Mouse (Mus musculus): ENCODE data around the gene Dpep1.
"Not testable (repeated sequence)": the region's sequence is repeated elsewhere in the genome, so short reads cannot be mapped to it uniquely, and the experiment has no call there.

The Dpep1 gene

DNA sequence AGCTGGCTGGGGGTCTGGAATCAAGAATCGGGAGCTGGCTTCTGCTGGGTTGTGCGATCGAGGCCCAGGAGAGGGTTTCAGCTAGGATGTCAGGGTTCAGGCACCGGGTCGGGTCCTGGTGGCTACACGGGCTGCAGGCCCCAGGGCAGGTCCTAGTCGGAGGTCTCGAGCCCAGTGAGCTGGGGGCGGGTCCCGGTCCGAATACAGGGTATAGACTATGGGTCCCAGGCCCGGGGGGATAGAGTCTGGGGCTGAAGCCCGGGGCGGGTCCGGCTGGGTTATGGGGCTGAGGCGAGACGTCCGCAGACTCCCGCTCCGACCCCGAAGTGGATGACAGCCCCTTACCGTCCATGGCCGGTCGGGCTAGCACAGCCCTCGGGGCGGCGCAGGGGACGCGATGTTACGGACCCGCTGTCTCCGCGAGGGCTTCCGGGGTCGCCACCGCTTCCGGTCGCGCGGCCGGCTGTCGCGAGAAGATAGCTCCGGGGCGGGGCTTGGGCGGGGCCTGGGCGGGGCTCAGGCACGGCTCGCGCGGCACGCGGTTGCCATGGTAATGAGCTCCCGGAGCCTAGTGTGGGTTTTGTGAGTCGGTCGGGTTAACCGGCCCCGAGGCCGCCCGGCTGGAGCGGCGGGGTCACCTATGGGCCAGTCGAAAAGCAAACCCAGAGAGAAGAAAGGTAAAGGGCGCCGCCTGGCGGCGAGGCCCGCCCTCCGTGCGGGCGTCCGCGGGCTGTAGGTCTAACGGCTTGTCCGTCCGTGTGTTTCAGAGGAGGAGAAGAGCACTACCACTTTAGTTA is 26.5 kb downstream of the Dpep1 start, which contains the start of the genes Chmp1a and Spata33:
Chmp1a (minus strand) TSS at position 443 of the 797 bp plus-strand sequence.
Spata33 (plus strand) TSS at position 512 of the 797 bp plus-strand sequence.
- DNase-seq (ENCODE audit: low spot score) = peak; percentile 97

DNA sequence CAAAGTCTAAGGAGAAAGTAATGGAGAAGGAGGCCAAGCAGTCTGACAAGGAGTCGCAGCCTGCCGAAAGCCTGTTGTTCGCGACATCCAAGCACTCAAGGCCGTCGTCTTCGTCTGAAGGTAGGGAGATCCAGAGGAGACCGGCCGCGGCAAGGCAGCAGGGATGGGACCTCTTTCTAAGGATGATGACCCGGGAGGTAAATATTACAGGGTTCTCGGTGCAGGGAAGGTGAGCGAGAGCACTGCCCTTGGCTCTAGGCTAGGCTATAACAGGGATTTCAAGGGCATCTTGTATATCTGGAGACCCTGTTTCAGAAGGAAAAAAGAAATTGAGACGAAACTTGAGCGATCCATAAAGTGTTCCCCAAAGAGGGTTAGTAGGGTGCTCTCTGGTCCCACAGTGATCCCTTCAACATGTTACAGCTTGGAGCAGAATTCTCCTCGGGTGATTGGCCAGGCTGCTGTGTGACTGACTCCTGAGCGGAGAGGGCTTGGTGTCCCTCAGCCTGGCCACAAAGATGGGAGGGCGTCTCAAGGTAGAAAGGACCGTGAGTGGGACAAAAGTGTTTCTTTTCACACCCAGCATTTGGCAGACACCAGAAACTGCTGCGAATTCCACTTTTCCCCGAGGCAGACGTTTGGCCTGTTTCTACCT is 27.2 kb downstream of the Dpep1 start:
- DNase-seq (ENCODE audit: low spot score) = no peak

DNA sequence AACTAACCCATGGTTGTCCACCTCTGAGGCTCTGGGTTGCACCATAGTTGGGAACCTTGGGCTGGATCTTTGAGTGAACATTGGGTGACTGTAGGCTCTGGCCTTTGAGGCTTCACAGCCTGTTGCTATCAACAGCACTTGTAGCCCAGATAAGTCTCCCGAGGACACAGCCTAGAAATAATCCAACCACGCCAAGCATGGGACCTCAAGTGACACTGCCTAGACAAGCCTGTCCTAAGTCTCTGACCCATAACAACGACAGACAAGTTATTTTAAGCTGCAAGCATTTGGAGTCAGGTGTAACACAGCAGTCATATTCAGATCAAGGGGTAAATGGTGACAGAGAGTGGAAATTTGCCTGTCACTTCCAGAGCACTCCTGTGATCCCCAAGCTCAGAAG is 29.4 kb downstream of the Dpep1 start:
- no peak for DNase-seq (ENCODE audit: low spot score)

DNA sequence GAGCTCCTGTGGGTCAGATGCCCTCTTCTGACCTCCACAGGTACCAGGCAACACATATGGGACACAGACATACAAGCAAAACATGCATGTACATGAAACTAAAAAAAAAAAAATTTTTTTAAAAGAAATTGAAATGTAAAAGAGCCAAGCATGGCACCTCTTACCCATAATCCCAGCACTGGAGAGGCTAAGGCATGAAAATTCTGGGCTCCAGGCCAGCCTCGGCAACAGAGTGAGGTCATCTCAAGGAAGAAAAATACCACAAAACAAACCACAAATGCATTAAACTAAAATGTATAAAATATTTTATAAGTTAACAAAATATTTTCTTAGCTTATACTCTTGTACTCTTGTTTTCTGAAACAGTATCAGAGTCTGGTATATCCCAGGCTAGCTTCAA is 34.9 kb downstream of the Dpep1 start:
- DNase-seq (ENCODE audit: low spot score) = no peak

DNA sequence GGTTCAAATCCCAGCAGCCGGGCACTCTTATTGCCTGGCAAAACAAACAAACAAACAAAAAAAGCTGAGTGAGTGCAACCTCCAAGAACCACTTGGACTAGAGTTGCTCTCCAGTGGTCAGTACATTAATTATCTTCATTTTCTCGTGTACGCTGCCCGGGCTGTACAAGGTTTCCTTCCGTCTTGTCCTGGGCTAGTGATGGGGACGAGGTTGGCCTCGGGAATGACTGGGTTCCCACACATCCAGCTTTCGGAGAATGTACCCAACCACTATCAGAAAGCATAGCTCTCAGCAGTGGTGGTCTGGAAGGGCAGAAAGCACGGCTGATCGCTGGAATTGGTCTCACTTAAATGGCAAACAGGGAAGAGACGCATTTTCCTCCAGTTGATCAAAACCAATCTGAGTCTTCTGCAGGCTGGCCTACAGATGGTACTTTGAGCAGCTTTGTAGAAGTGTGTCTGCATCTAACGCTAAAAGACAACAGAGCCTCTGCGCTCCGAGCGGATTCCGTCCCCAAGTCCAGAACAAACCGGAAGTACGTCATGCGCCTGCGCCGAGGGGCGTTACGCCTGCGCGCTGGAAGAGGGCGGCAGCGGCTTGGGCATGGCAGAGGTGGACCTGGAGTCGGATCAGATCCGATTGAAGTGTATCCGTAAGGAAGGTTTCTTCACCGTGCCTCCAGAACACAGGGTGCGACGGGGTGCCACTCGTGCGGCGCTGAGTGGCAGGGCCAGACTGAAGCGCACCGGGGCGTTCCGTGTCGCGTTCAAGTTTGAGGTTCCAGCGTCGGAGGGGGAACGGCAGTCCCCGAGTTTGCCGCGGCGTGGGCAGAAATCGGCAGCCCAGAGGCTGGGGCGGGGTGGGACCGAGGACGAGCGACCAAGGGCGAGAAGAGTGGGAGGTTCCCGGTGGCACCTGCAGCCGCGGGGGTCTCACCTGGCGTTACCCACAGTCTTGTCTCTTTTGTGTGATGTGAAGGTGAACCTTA is 38.5 kb downstream of the Dpep1 start, which contains the start of gene Cdk10:
Cdk10 (plus strand) TSS at position 565 of the 989 bp plus-strand sequence.
- peak; percentile 96 for DNase-seq (ENCODE audit: low spot score)

DNA sequence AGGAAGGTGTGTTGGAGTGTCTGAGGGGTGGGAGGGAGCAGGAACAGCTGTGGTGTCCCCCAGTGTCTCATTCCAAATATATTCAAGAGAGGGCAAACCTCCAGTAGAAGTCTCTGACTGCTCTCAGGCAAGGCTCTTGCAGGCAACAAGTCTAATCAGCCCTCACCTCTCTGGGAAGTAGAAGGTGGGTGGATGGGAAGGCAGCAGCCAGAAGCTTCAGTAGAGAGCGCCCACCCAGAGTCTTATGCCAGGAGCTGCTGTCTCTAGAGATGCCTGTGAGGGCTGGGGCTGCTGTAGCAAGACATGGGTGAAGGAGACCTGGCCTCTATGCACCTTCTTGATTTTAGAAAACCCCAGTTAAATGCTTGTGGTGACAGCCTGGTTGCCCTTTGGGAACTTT is 42.4 kb downstream of the Dpep1 start:
- DNase-seq (ENCODE audit: low spot score) = no peak

DNA sequence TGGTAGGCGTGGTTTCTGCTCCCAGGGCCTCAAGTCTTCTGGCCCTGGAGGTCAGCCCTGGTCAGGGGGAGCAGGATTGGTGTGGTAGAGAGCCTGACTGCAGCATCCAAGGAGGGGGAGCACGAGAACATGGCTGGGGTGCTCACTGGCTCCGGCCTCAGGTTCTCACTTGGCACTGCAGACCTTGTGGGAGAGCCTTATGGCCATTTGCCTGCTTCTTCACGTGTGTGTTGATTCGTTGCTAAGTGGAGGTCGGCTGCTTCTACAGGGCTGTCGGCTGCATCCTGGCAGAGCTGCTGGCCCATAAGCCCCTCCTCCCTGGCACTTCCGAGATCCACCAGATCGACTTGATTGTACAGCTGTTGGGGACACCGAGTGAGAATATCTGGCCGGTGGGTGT is 44.3 kb downstream of the Dpep1 start:
- DNase-seq (ENCODE audit: low spot score) = not testable (repeated sequence)

DNA sequence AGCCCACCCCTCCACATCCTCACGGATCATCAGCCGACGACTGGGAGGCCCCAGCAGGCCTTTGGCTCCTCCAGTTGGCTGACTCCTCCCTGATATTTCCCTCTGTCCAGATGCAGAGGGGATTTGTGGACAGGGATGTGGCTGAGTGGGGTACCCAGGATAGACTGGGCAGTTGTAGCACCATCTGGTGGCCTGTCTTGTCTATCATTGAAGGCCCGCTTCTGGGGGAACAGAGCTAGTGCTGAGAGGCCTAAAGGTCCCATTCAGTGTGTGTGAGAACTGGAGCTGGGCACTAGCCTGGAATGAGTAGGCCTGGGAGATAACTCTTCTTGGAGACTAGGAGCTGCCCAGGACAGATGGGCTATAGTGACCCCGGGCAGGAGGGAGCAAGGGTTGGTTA is 45.7 kb downstream of the Dpep1 start:
- no peak for DNase-seq (ENCODE audit: low spot score)

DNA sequence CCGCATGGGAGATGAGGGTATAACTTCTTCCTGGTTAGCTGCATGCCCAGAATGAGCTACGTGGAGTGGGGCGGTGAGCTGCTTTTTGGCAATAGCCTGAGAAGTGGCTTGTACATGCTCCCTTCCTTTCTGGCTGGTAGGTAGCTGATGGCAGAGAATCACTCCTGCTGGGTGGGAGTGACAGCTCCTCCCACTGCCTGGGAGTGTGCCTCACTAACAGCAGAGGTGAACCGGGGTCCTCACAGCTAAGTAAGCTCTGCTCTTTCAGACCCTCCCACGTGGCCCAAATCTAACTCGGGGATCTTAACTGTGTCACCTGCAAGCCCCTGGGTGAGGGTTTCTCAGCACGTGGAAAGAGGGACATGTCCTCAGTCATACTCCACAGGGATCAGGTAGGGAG is 46.5 kb downstream of the Dpep1 start:
- no peak for DNase-seq (ENCODE audit: low spot score)

DNA sequence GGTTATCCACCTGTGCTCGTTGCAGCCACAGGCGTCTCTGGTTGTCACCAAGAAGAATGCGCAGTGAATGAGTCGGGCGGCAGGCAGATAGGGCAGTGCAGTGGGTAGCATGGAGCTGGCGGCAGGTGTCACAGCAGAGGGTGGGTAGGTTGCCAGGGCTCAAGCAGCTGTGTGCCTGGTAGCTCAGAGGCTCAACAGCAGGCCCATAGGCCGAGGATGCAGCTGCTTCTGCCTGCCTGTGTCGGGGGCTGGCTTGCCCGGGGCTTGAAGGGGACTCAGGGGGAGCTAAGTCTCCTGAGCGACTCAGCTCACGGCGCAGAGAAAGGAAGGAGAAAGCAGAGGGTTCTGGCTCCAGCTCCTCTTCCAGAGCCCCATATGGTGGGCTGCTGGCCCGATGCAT is 47.3 kb downstream of the Dpep1 start:
- DNase-seq (ENCODE audit: low spot score) = no peak

DNA sequence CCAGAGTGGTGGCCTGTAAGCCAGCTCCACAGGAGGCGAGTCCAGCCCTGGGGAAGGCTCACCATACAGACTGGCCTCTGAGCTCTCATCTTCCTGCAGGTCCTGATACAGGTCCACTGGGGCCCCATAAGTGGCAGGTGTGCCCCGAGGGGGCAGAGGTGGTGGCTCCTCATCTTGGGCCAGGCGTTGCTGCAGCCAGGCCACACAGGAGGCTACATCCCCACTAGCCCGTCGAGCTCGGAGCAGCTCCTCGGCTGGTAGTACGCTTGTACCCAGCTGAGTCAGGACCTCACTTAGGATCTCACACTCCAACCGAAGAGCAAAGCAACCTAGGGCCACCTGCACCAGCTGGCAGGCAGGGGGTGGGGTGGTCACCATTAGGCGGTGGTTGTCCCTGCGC is 47.7 kb downstream of the Dpep1 start:
- no peak for DNase-seq (ENCODE audit: low spot score)

DNA sequence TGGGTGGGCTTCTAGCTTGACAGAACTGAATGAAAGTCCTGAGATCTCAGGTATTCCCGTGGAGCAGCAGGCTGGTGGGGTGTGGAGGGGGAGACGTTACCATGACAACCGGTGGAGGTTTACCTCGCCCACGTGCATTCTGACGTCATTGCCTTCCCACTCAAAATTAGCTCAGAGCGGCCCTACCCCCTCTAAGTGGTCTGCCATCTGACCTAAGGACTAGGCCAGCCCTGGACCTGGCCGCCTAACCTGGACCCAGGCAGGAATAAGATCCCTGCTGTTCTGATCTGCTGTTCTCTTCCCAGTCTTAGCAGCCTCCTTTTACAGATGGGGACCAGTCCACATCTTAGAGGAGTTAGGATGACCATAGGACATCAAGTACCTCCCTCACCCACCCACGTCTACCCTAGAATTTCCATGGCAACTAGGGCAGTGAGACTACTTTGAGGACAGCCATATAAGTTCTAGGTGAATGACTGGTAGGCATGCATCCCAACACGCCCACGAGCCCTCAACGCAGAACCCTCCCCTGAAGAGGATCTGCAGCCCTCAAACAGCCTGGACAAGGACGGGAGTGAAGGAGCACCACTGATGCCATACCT is 49.0 kb downstream of the Dpep1 start:
- DNase-seq (ENCODE audit: low spot score) = no peak

DNA sequence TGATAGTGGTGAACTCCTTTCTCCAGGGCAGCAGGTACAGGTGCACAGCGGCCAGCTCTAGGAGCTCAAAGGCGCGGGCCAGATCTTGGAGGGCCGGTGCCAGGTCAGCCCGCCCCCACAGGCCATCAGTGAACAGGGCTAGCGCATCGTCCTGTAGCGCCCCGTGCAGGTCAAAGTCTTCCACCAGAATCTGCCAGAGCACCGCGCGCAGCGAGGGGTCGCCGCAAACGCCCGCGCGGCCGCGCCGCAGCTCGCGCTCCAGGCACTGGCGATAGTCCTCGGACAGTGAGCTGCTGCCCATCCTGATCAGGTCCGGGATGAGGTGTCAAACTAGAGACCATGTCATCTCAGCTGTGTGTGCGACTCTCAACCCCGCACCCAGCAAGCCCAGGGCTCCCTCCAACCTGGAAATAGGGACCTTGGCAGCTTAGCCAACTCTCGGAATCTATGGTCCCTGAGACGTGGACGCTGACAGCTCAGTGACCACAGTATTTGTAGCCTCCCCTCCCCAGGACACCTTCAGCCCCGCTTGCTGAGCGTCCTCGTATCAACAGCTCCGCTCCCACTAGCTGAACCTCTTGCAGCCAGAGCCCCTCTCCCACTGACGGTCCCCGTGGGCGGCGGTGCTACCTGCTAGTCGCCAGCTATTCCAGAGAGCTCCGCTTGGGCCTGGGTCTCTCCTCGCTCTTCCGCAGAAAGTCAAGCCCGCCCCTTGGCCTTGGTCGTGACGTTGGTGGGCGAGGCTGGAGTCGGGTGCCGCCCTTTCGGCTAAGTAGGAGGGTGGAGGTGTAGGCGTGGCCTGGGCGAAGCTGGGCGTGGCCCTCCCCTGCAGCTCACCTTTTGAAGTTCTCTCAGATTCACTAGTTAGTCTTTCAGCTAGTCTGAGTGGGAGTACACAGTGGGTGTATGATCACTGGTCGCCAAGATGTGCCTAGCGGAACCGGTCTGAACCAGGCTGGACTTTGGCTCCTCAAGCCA is 49.8 kb downstream of the Dpep1 start, which contains the start of gene Spata2l:
Spata2l (minus strand) TSS at position 714 of the 978 bp plus-strand sequence.
- peak; percentile 91 for DNase-seq (ENCODE audit: low spot score)

DNA sequence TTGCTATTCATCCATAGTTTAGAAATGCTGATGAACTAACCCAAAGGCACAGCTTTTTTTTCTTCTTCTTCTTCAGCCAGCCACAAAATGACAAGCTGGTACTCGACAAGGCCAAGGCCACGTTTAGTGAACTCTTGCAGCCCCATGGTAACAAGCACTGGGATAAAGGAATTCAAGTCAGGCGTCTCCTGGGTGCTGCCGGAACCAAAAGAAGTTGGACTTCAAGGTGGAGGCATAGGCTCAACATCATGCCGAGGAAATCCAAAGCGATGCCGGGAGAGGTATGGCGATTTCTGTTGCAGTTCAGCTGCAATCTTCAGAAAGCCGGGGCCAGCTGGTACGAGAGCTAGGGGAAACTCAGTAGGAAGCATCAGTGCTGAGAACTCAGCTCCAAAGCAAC is 53.4 kb downstream of the Dpep1 start:
- DNase-seq (ENCODE audit: low spot score) = no peak

DNA sequence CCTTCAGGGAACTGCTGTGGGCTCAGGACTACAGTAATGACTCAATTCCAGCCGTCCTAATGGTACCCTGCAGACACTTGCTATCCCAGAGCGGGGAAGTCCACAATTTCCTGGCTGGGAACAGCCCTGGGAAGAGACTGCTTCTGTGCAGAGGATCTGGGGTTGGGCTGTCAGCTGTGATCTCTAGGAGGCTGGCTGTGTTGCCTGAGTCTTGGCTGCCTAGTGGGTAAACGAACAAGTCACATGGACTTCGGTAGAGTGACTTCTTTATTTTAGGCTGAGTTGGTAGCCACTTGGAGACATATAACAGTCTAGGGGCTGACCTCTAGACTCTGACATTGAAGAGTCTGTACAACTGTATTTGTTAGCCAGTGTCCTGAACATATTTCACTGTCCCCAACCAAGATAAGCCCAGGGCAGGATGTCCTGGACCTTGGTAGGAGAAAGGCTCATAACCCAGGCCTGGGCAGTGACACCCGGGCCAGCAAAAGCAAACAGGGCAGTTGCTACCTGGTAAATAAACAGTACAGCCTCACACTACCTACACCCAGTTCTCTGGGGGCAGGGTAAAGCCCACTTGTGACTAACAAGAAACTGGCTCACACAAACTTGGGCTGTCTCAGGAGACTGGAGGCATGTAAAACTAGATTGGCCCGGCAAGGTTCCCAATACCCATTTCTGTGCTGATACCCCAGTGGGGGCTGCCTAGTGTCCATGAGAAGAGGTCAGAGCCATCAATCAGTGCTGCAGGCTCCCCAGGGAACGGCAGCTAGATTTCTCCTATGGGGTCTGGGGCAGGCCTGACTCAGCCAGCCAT is 56.3 kb downstream of the Dpep1 start:
- DNase-seq (ENCODE audit: low spot score) = no peak

DNA sequence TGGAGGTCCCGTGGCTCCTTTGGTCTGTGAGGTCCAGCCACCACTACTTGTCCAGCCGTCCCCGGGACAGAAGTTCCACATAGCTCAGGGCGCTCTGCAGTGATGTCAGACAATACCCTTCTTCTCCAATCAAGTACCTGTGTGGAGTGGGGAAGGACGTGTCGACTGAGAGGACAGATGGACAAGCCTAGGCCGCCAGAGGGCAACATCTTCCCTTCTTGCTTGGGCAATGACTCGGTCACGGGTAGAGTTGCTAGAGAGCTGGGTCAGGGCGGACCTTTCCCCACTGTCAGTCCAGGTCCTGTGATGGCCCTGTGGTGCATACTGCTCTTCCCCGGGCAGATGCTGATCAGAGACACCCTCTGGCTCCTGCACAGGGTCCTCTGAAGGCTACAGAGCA is 57.0 kb downstream of the Dpep1 start:
- no peak for DNase-seq (ENCODE audit: low spot score)

DNA sequence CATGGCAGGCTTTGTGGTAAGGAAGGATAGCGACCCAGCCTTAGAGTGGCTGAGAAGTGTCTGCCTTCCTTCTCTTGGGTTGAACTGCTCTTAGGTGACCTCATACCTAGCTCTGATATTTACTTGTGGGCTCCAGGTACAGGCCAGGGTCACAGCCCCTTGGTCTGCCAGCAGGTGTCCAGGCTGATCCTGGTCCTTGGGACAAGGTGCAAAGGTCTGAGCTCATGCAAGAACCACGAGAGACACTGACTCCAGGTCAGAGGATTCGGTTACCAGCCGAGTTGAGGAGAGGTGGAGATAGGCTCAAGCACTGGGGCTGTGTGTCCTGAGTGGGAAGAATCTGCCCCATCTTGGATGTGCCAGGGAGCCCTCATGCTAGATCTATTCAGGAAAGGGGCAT is 58.3 kb downstream of the Dpep1 start:
- no peak for DNase-seq (ENCODE audit: low spot score)

DNA sequence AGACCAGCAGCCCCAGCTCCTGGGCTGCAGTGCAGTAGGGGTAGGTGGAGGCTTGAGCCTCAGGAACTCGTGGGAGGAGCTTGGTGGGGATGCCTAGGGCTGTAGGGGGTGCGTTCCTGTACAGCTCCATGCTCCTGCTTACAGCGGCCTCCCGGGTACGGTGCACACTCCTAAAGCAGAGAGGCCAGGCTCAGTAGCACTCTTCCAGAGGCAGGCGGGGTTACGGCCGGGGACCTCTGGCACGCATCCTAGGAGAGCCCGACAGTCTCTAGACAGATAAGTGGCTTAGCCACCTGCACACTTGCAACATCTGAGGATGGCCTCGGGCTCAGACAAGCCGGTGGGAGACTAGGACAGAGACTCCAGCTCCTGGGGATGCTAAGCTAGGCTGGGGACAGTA is 59.5 kb downstream of the Dpep1 start:
- DNase-seq (ENCODE audit: low spot score) = no peak

DNA sequence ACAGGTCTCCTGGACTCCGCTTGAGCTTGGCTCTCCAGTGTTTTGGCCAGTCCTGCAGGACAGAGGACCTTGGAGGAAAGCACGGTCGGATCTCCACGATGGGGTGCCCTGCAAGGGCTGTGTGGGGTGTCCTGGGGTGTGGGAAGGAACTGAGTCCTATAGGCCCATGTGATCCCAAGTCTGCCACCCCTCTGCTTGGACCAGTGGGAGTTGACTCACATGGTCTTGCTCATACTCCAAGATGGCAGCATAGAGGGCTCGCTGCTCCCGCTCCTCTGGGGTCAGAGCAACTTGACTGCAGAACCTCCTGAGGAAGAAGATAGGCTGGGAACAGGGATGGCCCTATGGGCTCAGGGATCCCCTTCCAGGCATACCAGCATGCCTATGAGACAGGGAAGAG is 61.7 kb downstream of the Dpep1 start:
- no peak for DNase-seq (ENCODE audit: low spot score)

DNA sequence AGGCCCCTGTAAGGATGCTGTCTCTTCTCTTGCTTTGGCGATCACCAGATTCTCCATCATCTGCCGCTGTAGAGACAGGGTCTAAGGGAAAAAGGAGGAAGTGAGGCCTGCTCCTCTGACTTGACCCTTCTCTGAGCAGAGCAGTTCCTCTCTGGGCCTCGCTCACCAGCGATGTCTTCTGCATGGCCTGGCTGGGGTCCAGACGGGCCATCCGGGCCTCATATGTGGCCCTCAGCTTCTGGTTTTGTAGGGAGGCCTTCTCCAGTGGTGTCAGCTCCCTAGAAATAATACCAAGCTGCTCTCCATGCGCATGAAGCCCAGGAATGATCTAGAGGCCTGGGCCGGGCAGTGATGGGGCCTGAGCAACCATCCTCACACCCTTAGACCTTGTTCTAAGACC is 62.6 kb downstream of the Dpep1 start:
- no peak for DNase-seq (ENCODE audit: low spot score)
